Mouse (Mus musculus) liver, embryonic 15.5 days (tissue): Measurements from ENCODE around the gene Etfa. TPM values are rescaled to one million over a fixed set of nuclear protein-coding genes. Genes with fewer than 3 reads are reported as not detected.

Experiments used
- ATAC-seq: fragments of 200-750 bp; cut with Nextera tagmentation; 2 replicates; pipeline ENCODE4 v1.8.0; 2017; ENCODE audit warnings: moderate number of reproducible peaks, mild to moderate bottlenecking, moderate library complexity; ENCODE audit not compliant: insufficient read depth
- H3K27ac ChIP-seq: fragments of 300-500 bp; sonication (generic); replicated peaks from 2 replicates; pipeline ENCODE4 v1.5.1; 2015; ENCODE audit warnings: mild to moderate bottlenecking, inconsistent platforms
- H3K27me3 ChIP-seq: fragments of 300-500 bp; sonication (generic); 2 replicates; pipeline ENCODE4 v1.6.1; 2015; ENCODE audit warnings: mild to moderate bottlenecking, inconsistent platforms
- H3K36me3 ChIP-seq: fragments of 300-500 bp; sonication (generic); replicated peaks from 2 replicates; pipeline ENCODE4 v1.6.1; 2015; ENCODE audit warnings: moderate library complexity, mild to moderate bottlenecking, inconsistent platforms
- H3K4me1 ChIP-seq: fragments of 300-500 bp; sonication (generic); replicated peaks from 2 replicates; pipeline ENCODE4 v1.6.1; 2015; ENCODE audit warnings: inconsistent platforms
- H3K4me2 ChIP-seq: fragments of 300-500 bp; sonication (generic); 2 replicates; pipeline ENCODE4 v1.6.1; 2015; ENCODE audit warnings: moderate library complexity, mild to moderate bottlenecking, inconsistent platforms
- H3K4me3 ChIP-seq: fragments of 300-500 bp; sonication (generic); replicated peaks from 2 replicates; pipeline ENCODE4 v1.5.1; 2015; ENCODE audit warnings: mild to moderate bottlenecking, inconsistent platforms
- H3K9ac ChIP-seq: fragments of 300-500 bp; sonication (generic); 2 replicates; pipeline ENCODE4 v1.6.1; 2015; ENCODE audit warnings: moderate library complexity, mild to moderate bottlenecking, inconsistent platforms
- H3K9me3 ChIP-seq: fragments of 300-500 bp; sonication (generic); replicated peaks from 2 replicates; pipeline ENCODE4 v1.6.1; 2016; ENCODE audit warnings: inconsistent platforms
- WGBS: fragments of 180-500 bp; shearing (Covaris S2); methylation state at CpG from one replicate; pipeline ENCODE4 v1.1.7; 2015; ENCODE audit warnings: mixed read lengths; ENCODE audit not compliant: insufficient replicate concordance; 5-methylcytosine and 5-hydroxymethylcytosine counted together
- polyA plus RNA-seq: library from polyadenylated mRNA; unstranded; fragments of >200 nt; fragmentation: Nextera tagmentation; extraction: Ambion mirVana; gene quantifications from 2 replicates; pipeline ENCODE4 v1.2.1, GENCODE M21; 2015

The Etfa gene
- polyA plus RNA-seq, 1 experiment from 2014 or later = 204 TPM

DNA sequence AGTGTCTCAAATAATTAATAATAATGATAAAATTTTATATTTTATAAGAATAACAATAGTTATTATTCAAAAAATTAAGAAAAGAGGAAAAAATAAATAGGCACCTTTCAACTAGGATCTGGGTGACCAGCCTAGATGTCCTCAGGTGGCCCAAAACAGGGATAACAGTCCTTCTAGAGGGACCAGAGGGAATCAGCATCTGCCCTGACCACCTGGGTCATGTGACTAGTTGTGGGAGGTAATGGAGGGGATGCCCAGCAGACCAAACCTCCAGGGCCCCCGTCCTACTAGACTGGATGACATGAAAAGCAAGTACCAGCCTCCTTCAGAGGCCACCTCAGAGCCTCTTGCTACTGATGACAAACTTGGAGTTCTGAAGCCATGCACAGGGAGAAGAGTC lies 62.9 kb downstream of the Etfa start:
- Histone ChIP-seq H3K27me3 (no peaks in the 10 kb centered on the region), H3K4me1 (peaks cover 12% of the 10 kb centered on the region), H3K4me3 (no peak overlapping the region), H3K9ac (no peak overlapping the region), H3K4me2 (no peak overlapping the region), H3K9me3 (no peaks in the 10 kb centered on the region), H3K27ac (no peak overlapping the region), H3K36me3 (peaks cover 9% of the 10 kb centered on the region)
- no peak for ATAC-seq
- 39% methylated on average over 1 of the region's 1 CpGs for WGBS

DNA sequence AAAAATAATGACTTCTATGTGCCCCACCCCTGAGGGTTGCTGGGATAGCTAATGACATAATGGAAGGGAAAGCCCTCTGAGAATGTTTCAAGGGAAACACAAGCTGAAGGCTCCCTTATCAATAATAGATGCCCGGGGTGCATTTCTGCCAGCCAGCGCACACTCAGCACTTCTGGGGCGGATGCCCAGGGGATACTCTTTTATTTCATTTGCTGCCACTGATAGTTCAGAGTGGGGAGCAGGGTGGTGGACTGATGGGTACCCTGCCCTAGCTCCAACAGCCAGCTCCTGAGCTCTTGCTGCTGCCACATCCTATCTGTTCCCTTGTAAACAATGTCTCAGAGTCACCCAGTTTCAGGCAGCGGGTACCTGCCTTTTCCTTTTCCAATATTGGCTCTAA lies 64.5 kb downstream of the Etfa start:
- ATAC-seq = no peak
- H3K27me3 ChIP-seq = no peaks in the 10 kb centered on the region
- WGBS = 74% methylated on average over 4 of the region's 4 CpGs
- H3K9me3 ChIP-seq = no peaks in the 10 kb centered on the region
- no peak overlapping the region for H3K4me3 ChIP-seq
- no peaks in the 10 kb centered on the region for H3K36me3 ChIP-seq
- no peak overlapping the region for H3K9ac ChIP-seq
- H3K4me1 ChIP-seq = peaks cover 1% of the 10 kb centered on the region; the same call in 1 of the 2 replicates
- H3K27ac ChIP-seq = no peak overlapping the region
- no peak overlapping the region for H3K4me2 ChIP-seq

DNA sequence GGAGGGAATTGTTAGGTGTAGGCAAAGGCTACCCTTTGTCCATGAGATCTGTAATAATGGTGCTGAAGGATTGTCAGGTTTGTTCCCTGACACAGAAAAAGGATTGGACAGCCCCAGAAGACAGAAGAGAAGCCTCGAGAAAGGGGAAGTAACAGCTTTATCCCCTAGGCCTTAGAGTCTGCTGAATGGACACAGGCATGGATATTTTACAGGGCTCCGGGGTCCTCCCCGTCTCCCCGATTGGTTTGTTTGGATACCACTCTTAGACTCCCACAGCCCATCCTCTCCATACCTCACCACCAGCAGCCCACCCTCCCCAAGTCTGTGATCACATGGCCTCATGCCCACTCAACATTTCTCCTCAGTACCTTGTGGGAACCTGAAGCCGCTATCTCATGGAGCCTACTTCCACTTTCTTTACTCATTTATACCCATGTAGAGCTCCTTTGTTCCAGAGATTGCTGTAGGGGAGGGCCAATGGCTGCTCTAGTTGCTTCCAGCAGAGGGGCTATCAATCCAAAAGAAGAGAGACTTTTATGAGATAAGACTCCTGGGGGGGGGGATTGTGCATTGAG lies 72.8 kb downstream of the Etfa start:
- no peaks in the 10 kb centered on the region for H3K9me3 ChIP-seq
- H3K27me3 ChIP-seq = no peaks in the 10 kb centered on the region
- no peak overlapping the region for H3K4me2 ChIP-seq
- H3K9ac ChIP-seq = no peak overlapping the region
- no peaks in the 10 kb centered on the region for H3K36me3 ChIP-seq
- no peak for ATAC-seq
- H3K4me3 ChIP-seq = no peak overlapping the region
- WGBS = 57% methylated on average over 5 of the region's 5 CpGs
- H3K4me1 ChIP-seq = no peaks in the 10 kb centered on the region
- H3K27ac ChIP-seq = no peak overlapping the region

DNA sequence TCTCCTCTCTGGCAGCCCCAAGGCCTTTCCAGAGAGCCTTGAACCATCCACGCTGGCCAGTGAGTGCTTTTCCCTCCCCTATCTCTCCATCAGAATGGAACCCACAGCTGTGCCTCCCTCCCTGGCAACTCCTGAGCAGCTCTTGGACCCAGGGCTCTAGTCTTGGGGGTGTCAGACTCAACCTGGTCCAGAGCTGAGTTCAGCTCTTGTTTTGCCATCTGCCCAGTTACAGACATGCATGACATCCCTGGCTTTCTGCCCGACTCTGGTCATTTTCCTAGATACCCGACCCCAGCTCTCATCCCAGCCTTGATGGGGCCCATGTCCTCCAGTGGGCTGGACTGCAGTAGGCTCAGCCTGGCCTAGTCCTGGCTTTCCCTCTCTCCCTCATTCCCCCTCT lies 73.6 kb downstream of the Etfa start:
- 44% methylated on average over 3 of the region's 3 CpGs for WGBS
- ATAC-seq = no peak
- H3K4me3 ChIP-seq = no peak overlapping the region

DNA sequence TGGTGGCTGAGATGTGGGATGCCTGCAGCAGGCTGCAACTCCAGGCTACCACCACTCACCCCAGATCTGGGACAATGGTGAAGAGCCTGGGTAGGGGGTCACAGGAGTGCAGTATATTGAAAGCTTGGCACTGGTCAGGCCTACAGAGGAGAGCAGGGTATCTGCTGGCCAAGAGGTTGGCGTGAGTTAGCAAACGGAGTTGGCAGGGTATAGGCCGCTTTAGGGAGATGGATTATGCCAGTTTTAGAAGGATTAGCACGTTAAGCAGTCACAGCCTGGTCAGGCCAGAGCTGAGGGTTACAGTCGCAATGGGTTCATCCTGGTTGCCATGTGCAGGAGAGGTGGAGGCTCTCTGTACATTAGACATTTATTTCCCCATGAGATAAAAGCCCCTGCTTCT lies 78.2 kb downstream of the Etfa start:
- Histone ChIP-seq H3K36me3 (no peaks in the 10 kb centered on the region), H3K27ac (no peak overlapping the region), H3K4me1 (no peaks in the 10 kb centered on the region), H3K27me3 (peaks cover 7% of the 10 kb centered on the region; the same call in 1 of the 2 replicates), H3K4me3 (no peak overlapping the region), H3K9ac (no peak overlapping the region), H3K9me3 (no peaks in the 10 kb centered on the region), H3K4me2 (no peak overlapping the region)
- ATAC-seq = no peak
- 70% methylated on average over 5 of the region's 5 CpGs for WGBS

More for the DNA sequence above, 73.6 kb downstream of the Etfa start:
- H3K36me3 ChIP-seq = no peaks in the 10 kb centered on the region
- no peaks in the 10 kb centered on the region for H3K4me1 ChIP-seq
- H3K27ac ChIP-seq = no peak overlapping the region
- no peak overlapping the region for H3K4me2 ChIP-seq
- no peaks in the 10 kb centered on the region for H3K9me3 ChIP-seq
- H3K27me3 ChIP-seq = no peaks in the 10 kb centered on the region
- H3K9ac ChIP-seq = no peak overlapping the region

DNA sequence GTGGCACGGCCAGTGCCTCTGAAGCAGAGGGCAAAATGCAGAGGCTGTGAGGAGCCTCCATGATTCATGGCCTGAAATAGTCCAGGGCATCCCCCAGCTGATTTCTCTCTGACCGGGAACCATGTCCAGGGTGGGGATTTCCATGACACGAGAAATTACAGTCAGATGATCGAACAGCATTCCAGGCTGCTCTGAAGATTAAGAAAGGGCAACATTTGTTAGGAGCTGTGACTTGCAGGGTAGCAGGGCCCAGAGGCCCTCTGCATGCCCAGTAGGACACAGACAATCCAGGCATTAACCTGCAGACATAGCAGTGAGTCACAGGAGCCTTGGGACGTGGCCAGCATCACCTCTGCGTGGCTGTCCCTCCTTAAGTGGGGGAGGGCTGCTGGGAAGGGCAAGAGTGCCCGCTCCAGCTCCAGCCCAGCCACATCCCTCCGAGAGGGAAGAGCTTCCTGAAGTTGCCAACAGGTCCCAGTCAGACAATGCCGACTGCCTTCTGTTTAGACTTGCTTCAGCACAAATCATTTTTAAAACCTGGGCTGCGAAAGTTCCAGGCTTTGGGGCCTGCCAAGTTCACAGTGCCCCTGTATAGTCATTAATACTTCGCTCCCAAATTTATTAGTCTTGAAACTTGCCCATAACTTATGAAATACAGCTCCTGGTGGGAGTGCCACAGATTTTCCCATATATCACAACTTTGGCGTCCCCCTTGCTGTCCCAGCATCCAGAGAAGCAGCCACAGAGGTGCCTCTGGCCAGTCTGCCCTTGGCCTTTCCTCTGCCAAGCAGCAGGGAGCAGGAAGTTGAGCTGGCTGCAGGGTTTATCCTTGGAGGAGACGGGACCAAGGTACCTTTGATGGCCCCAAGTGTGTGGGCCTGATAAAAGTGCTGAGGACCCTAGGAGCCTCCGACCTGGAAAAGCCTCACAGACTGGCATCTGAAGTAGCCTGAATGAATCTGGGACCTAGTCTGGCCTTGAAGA lies 79.4 kb downstream of the Etfa start:
- Histone ChIP-seq H3K27me3 (peaks cover 7% of the 10 kb centered on the region; the same call in 1 of the 2 replicates), H3K27ac (no peak overlapping the region), H3K4me2 (no peak overlapping the region), H3K4me3 (no peak overlapping the region), H3K36me3 (no peaks in the 10 kb centered on the region), H3K4me1 (no peaks in the 10 kb centered on the region), H3K9ac (no peak overlapping the region), H3K9me3 (no peaks in the 10 kb centered on the region)
- no peak for ATAC-seq
- 54% methylated on average over 14 of the region's 14 CpGs for WGBS

DNA sequence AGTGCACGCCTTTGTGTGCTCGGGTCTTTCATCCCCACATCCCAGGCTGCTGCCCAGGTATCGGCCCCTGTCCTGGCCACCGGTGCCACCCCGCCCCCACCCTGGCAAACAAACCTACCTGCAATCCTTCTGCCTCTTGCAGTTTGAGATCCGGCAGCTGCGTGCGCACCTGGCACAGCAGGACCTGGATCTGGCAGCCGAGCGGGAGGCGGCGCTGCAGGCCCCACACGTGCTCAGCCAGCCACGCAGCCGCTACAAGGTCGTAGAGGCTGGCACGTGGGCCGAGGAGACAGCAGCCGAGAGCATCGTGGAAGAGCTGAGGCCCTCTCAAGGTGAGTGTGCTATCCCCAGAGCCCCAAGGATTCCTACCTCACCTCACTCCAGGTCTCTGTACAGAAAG lies 81.9 kb downstream of the Etfa start:
- no peak overlapping the region for H3K4me2 ChIP-seq
- H3K9ac ChIP-seq = no peak overlapping the region
- H3K27ac ChIP-seq = no peak overlapping the region
- peaks cover 7% of the 10 kb centered on the region; the same call in 1 of the 2 replicates for H3K27me3 ChIP-seq
- no peak for ATAC-seq
- no peak overlapping the region for H3K4me3 ChIP-seq
- 38% methylated on average over 20 of the region's 20 CpGs for WGBS
- H3K9me3 ChIP-seq = no peaks in the 10 kb centered on the region
- H3K36me3 ChIP-seq = no peaks in the 10 kb centered on the region
- no peaks in the 10 kb centered on the region for H3K4me1 ChIP-seq

DNA sequence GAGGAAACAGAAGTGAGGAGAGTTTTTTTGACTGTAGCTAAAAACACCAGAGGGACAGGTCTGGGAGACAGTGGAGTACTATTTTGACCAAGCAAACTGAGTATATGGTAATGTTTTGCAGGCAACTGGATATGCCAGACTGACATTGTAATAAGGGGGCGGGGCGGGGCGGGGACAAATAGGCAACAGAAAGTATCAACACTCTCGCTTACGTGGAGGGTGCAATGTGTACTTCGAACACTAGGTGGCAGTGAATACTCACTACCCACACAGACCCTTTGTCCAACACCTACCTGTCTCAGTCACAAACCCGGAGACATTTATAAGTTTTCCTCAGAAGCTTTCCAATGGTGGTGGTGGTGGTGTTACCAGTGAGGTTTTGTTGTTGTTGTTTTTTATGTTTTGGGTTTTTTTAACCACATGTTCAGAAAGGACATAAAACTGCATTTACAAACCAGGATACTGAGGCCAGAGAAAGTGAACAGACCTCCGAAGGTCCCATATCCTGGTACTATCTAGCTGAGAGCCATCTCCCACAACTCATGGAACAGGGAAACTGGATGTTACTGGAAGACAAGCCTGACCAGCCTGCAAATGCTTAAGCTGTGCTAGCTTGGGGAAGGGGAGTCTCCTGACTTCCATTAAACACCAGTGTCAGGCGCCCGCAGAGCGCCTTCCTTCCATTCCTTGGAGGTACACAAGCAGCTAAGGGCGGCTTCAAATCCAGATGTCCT lies 82.6 kb downstream of the Etfa start:
- no peak for ATAC-seq
- Histone ChIP-seq H3K4me1 (no peaks in the 10 kb centered on the region), H3K36me3 (no peaks in the 10 kb centered on the region), H3K4me2 (no peak overlapping the region), H3K9me3 (no peaks in the 10 kb centered on the region), H3K27me3 (peaks cover 7% of the 10 kb centered on the region; the same call in 1 of the 2 replicates), H3K27ac (no peak overlapping the region), H3K9ac (no peak overlapping the region), H3K4me3 (no peak overlapping the region)
- 30% methylated on average over 12 of the region's 12 CpGs for WGBS

DNA sequence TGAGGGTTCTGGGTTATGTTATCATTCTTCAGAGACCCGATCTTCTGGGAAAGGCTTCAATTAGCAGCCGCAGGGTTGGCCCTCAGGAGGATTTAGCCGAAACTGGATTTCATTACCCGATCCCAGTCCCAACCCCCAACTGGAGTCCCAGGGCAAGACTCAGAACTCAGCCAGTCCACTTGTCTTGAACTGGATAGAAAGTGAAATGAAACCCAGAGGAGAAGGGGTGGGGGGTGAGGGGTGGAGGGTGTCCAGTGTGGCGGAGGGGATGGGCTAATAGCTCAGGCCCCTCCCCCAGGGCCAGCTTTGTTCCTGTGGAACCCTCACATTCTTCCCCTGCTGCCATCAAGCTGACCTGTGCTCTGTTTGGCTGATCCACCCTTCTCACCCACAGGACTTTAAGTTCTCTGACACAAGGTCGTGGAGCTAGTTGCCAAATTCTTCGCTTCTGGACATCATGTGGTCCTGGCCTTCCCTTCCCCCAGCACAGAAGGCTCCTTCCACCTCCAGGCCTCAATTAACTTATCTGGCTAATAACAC lies 86.7 kb downstream of the Etfa start:
- Histone ChIP-seq H3K9ac (no peak overlapping the region), H3K27ac (no peak overlapping the region), H3K36me3 (no peaks in the 10 kb centered on the region), H3K4me3 (no peak overlapping the region), H3K27me3 (peaks cover 7% of the 10 kb centered on the region; the same call in 1 of the 2 replicates), H3K9me3 (no peaks in the 10 kb centered on the region), H3K4me1 (no peaks in the 10 kb centered on the region), H3K4me2 (no peak overlapping the region)
- no peak for ATAC-seq
- WGBS = 65% methylated on average over 7 of the region's 7 CpGs

DNA sequence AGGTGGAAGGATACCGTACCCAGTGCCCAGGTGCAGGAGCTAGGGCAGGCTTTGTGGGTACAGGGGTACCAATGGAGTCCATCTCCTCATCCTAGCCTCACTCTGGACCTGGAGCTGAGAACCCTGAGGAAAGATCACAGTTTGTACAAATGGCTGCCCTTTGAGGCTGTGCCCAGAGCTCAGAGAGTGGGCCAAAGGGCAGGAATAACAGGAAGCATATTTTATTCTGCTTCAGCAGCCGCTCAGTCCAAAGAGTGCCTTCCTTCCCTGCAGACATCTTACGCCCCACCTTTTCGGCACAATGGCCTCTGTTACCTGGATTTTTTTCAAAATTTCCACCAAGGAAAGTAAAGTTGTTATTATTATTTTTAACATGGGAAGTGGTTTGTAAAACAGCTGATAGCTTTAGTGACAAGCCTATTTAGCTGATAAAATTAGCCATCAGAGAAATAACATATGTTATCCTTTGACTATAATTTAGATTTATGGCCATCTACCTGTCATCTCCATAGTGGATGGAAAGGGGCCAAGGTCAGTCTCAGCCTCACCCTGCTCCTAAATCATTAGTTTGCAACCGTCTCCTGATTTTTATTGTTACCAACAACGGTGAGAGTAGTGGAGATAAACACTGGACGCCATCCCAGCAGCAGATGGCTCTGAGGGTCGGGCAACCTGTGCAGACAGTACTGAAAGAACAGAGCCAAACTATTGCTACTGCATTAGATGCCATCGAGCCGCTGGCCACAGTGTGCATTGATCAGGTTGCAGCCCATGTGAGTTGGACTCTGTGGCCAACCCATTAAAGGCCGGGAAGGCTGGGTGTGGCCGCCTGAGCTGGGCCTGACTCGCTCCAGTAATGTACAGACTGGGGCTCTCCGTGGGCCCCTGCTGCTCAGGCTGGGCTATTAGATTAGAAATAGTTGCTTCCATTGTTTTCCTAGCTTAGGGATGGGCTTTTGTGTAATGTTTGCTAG lies 88.3 kb downstream of the Etfa start:
- ATAC-seq = no peak
- Histone ChIP-seq H3K9me3 (no peaks in the 10 kb centered on the region), H3K4me2 (no peak overlapping the region), H3K4me3 (no peak overlapping the region), H3K27ac (no peak overlapping the region), H3K27me3 (no peaks in the 10 kb centered on the region), H3K4me1 (no peaks in the 10 kb centered on the region), H3K9ac (no peak overlapping the region), H3K36me3 (no peaks in the 10 kb centered on the region)
- 66% methylated on average over 14 of the region's 14 CpGs for WGBS
